Mouse (Mus musculus) hindbrain, embryonic 15.5 days (tissue): Measurements from ENCODE around the gene Gm10282. TPM values are rescaled to one million over a fixed set of nuclear protein-coding genes. Genes with fewer than 3 reads are reported as not detected.

Experiments
- ATAC-seq: fragments of 200-750 bp; cut with Nextera tagmentation; 2 replicates; pipeline ENCODE4 v1.8.0; 2017; ENCODE audit warnings: low read depth, moderate number of reproducible peaks, moderate TSS enrichment; ENCODE audit not compliant: low FRiP score
- H3K27ac ChIP-seq: fragments of 300-500 bp; sonication (generic); replicated peaks from 2 replicates; pipeline ENCODE4 v1.5.1; 2015; ENCODE audit warnings: mild to moderate bottlenecking, inconsistent platforms
- H3K27me3 ChIP-seq: fragments of 300-500 bp; sonication (generic); 2 replicates; pipeline ENCODE4 v1.6.1; 2015; ENCODE audit warnings: control low read depth, inconsistent platforms
- H3K36me3 ChIP-seq: fragments of 300-500 bp; sonication (generic); 2 replicates; pipeline ENCODE4 v1.6.1; 2015; ENCODE audit warnings: control low read depth, inconsistent platforms
- H3K4me1 ChIP-seq: fragments of 300-500 bp; sonication (generic); replicated peaks from 2 replicates; pipeline ENCODE4 v1.6.1; 2015; ENCODE audit warnings: control low read depth, inconsistent platforms
- H3K4me2 ChIP-seq: fragments of 300-500 bp; sonication (generic); 2 replicates; pipeline ENCODE4 v1.6.1; 2015; ENCODE audit warnings: moderate library complexity, mild to moderate bottlenecking, inconsistent platforms
- H3K4me3 ChIP-seq: fragments of 300-500 bp; sonication (generic); 2 replicates; pipeline ENCODE4 v1.5.1; 2015; ENCODE audit warnings: mild to moderate bottlenecking, inconsistent platforms
- H3K9ac ChIP-seq: fragments of 300-500 bp; sonication (generic); 2 replicates; pipeline ENCODE4 v1.6.1; 2015; ENCODE audit warnings: inconsistent platforms
- H3K9me3 ChIP-seq: fragments of 300-500 bp; sonication (generic); 2 replicates; pipeline ENCODE4 v1.6.1; 2016; ENCODE audit warnings: control low read depth, inconsistent platforms
- WGBS: fragments of 180-500 bp; shearing (Covaris S2); methylation state at CpG from one replicate; pipeline ENCODE4 v1.1.7; 2015; 5-methylcytosine and 5-hydroxymethylcytosine counted together
- polyA plus RNA-seq: library from polyadenylated mRNA; unstranded; fragments of >200 nt; fragmentation: Nextera tagmentation; extraction: Ambion mirVana; gene quantifications from 2 replicates; pipeline ENCODE4 v1.2.1, GENCODE M21; 2015

The Gm10282 gene
- polyA plus RNA-seq, 1 experiment from 2014 or later: 9.8 TPM

DNA sequence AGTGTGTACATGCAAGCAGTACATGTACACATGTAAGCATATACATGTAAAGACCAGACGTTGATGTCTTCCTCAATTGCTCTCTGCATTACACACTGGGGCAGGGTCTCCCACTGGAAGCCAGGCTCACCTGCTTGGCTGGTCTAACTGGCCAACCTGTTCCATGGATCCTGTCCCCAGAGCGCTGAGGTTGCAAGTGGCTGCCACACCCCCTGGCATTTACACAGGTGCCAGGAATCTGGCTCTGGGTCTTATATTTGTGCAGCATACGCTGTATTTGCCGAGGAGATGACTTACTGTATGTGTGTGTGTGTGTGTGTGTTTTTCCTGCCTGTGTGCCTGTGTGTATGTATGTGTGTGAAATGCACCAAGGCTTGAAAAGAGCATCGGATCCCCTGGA, 1.9 kb upstream of the Gm10282 start:
- H3K36me3 ChIP-seq: no peaks in the 10 kb centered on the region
- no peaks in the 10 kb centered on the region for H3K9me3 ChIP-seq
- no peaks in the 10 kb centered on the region for H3K4me1 ChIP-seq
- H3K4me2 ChIP-seq: no peak overlapping the region
- H3K4me3 ChIP-seq: no peak overlapping the region
- WGBS: 90% methylated on average over 5 of the region's 5 CpGs
- no peak overlapping the region for H3K27ac ChIP-seq
- H3K9ac ChIP-seq: no peak overlapping the region
- no peak for ATAC-seq
- no peaks in the 10 kb centered on the region for H3K27me3 ChIP-seq

DNA sequence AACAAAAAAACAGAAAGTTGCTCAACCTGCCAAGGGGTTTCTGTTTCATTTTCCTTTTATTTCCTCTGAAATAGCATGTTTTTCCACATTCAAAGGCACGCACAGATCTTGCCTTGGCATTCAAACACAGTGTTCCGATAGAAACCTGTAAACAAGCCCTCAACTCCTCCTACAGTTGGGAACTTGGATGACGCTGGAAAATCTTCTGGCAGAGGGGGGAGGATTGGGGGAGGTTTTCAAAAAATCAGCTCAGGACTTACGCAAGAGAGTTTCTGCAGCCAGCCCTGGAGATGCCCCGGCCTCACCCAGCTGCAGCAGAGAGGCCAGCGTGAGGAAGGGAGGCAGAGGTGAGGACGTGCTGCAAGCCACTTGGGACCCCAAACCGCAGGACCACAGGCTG, 1.4 kb downstream of the Gm10282 start:
- 67% methylated on average over 8 of the region's 8 CpGs for WGBS
- no peak for ATAC-seq

DNA sequence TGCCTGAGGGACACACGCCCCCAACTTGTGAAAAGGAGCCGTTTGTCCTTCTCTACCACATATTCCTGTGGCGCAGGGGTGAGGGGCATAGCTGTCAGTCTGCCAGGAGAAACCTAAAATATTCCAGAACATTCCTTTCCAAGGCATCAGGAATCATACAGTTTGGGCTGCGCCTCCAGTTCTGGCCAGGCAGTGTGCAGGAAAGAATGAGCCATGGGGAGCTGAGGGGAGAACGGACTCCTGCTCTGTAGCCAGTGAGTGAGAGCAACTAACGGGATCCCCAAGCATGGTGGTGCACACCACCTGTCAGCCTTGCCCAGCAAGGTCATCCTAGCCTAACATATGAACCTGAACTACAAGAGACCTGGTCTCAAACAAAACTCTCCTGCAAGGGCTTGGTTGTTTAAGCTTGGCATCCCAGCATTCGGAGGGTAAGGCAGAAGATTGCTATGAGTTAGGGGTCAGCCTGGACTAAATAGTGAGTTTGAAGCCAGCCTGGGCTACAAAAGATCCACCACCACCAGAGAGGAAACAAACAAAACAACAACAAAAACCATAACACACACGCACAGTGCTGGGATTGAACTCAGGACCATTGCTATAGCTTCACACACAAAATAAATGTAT, 2.0 kb downstream of the Gm10282 start:
- Histone ChIP-seq H3K27me3 (no peaks in the 10 kb centered on the region), H3K4me1 (no peaks in the 10 kb centered on the region), H3K9me3 (no peaks in the 10 kb centered on the region), H3K4me3 (no peak overlapping the region), H3K4me2 (no peak overlapping the region), H3K27ac (no peak overlapping the region), H3K9ac (no peak overlapping the region), H3K36me3 (no peaks in the 10 kb centered on the region)
- ATAC-seq: no peak
- WGBS: 76% methylated on average over 8 of the region's 8 CpGs

More for the DNA sequence above, 1.4 kb downstream of the Gm10282 start:
- Histone ChIP-seq H3K9ac (no peak overlapping the region), H3K9me3 (no peaks in the 10 kb centered on the region), H3K4me1 (no peaks in the 10 kb centered on the region), H3K27me3 (no peaks in the 10 kb centered on the region), H3K36me3 (no peaks in the 10 kb centered on the region), H3K4me3 (no peak overlapping the region), H3K27ac (no peak overlapping the region), H3K4me2 (no peak overlapping the region)

DNA sequence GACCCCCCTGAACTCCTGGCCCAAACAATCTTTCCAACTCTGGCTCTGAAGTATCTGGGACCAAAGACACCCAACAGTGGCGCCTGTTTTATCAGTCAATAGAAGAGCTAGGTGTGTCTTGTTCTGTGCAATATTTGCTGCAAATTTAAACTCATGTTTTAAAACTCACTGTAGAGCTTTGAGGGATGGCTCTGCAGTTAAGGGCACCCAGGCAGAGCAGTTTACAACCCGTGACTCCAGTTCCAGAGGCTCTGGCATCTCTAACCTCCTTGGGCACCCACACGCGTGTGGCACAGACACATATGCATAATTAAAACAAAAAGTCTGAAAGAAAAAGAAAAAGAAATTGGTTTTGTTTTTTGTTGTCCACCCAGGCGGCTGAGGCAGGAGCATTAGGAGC, 3.6 kb downstream of the Gm10282 start:
- H3K27ac ChIP-seq: no peak overlapping the region
- no peak overlapping the region for H3K4me2 ChIP-seq
- H3K4me3 ChIP-seq: no peak overlapping the region
- no peaks in the 10 kb centered on the region for H3K27me3 ChIP-seq
- H3K4me1 ChIP-seq: no peaks in the 10 kb centered on the region
- ATAC-seq: no peak
- no peaks in the 10 kb centered on the region for H3K36me3 ChIP-seq
- H3K9ac ChIP-seq: no peak overlapping the region
- WGBS: 86% methylated on average over 5 of the region's 5 CpGs
- no peaks in the 10 kb centered on the region for H3K9me3 ChIP-seq

DNA sequence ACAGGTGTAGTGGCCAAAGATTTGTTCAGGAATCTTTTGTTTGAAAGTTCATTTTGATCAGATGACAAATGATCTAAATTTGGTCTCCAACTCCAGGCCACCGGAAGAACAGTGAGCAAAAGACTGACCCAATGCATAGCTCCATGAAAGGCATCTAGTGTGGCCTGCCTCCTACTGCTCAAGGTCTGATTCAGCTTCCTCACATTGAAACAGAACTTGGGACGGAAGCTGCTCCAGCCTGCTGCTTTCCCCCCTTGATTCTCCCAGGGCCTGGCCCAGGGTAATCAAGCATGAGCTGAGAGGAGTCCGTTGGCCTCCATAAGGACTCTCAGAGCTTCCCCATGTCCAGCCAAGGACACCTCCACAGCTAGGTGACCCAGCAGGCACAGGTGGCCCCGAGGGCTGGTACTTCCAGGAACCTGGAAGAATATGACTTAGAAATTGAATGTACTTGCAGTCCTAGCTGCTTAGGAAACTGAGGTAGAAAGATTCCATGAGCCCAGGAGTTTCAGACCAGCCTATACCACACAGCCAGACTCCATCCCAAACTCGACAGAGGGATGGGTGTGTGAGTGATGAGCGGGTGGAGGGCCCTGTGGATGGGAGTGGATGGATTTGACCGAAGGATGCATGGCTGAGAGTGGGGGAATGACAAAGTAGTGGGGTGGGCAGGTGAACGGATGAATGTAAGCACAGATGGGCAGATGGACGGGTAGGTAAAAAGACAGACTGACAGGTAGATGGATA, 4.2 kb downstream of the Gm10282 start:
- Histone ChIP-seq H3K4me3 (no peak overlapping the region), H3K27me3 (no peaks in the 10 kb centered on the region), H3K4me2 (no peak overlapping the region), H3K4me1 (no peaks in the 10 kb centered on the region; the same call in 1 of the 2 replicates), H3K9ac (no peak overlapping the region), H3K9me3 (no peaks in the 10 kb centered on the region), H3K27ac (no peak overlapping the region), H3K36me3 (no peaks in the 10 kb centered on the region)
- 82% methylated on average over 9 of the region's 9 CpGs for WGBS
- no peak for ATAC-seq

DNA sequence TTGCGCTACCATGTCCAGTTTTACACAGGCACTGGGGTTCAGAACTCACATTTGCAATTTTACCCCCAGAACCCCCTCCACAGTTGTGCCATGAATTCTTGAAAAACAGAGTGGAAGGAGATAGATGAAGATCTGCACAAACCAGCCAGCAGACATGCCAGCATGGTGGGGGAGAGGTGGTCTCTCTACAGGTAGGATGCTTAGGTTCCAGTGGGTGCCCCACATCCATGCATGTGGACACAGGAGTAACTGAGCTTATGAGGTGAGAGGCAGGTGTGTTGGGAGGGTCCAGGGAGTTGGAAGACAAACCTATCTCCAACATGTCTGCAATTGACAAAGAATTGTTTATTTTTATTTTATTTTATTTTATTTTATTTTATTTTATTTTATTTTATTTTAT, 6.1 kb downstream of the Gm10282 start:
- Histone ChIP-seq H3K36me3 (no peaks in the 10 kb centered on the region), H3K27ac (no peak overlapping the region), H3K4me2 (no peak overlapping the region), H3K9ac (no peak overlapping the region), H3K9me3 (no peaks in the 10 kb centered on the region), H3K4me3 (no peak overlapping the region), H3K4me1 (no peaks in the 10 kb centered on the region; the same call in 1 of the 2 replicates), H3K27me3 (no peaks in the 10 kb centered on the region)
- no peak for ATAC-seq
- 95% methylated on average over 1 of the region's 1 CpGs for WGBS

DNA sequence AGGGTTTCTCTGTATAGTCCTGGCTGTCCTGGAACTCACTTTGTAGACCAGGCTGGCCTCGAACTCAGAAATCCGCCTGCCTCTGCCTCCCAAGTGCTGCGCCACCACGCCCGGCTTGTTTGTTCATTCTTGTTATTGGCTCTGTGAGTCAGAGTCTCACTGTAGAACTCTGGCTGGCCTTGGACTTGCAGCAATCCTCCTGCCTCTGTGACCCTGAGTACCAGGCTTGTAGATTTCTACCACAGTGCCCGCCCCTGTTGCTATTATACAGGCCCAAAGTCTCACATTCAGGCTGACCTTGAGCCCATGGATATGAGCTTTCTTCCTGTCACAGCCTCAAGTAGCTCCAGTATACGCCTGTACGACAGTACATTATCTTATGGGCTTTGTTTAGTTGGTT, 8.5 kb downstream of the Gm10282 start:
- H3K27ac ChIP-seq: no peak overlapping the region
- H3K9me3 ChIP-seq: no peaks in the 10 kb centered on the region
- no peak overlapping the region for H3K4me2 ChIP-seq
- H3K4me3 ChIP-seq: no peak overlapping the region
- no peak overlapping the region for H3K9ac ChIP-seq
- ATAC-seq: no peak
- no peaks in the 10 kb centered on the region; the same call in 1 of the 2 replicates for H3K4me1 ChIP-seq
- WGBS: 96% methylated on average over 8 of the region's 8 CpGs
- no peaks in the 10 kb centered on the region for H3K36me3 ChIP-seq
- no peaks in the 10 kb centered on the region for H3K27me3 ChIP-seq

DNA sequence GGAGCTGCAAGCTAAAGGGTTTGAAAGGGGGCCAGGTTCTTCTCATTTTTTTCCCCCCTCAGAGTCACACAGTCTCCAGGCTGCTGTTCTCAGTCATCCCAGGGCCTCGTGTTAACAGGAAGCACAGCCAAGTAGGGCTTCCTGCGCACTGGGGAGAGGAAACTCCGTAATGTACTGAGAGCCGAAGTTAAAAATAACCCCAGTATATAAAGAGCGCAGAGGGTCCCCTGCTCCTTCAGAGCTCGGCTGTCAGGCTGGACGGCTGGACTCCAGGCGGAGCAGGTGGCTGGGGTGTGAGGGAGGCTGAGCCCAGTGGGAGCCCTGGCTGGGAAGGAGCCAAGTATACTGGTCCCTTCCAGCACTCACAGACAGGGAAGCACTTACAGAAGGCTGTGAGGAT, 9.4 kb downstream of the Gm10282 start:
- 46% methylated on average over 8 of the region's 8 CpGs for WGBS
- Histone ChIP-seq H3K4me1 (no peaks in the 10 kb centered on the region; the same call in 1 of the 2 replicates), H3K27ac (peak overlapping the region; percentile 47), H3K4me3 (no peak overlapping the region), H3K9ac (no peak overlapping the region), H3K4me2 (0 out of 2 replicates have a peak overlapping the region, but pooled peaks have one; percentile 3), H3K36me3 (no peaks in the 10 kb centered on the region), H3K27me3 (no peaks in the 10 kb centered on the region), H3K9me3 (no peaks in the 10 kb centered on the region)
- ATAC-seq: peak; percentile 77

DNA sequence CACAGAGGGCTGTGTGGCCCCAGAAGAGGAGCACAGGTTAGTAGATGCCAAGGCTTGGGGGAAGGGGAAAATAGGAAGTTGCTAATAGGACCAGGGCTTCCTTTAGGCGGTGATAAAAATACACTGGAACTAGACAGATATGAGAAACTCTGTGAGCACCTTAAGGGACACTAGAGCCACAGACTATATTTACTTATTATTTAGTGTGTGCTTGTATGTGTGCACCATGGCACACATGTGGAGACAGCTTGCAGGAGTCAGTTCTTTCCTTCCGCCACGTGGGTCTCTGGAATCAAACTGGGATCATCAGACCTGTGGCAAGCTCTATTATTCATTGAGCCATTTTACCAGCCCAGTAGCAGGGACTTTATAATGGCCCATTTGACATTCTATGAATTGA, 9.9 kb downstream of the Gm10282 start:
- no peak for ATAC-seq
- 76% methylated on average over 3 of the region's 3 CpGs for WGBS
- Histone ChIP-seq H3K4me3 (no peak overlapping the region), H3K9ac (no peak overlapping the region), H3K36me3 (no peaks in the 10 kb centered on the region), H3K4me1 (no peaks in the 10 kb centered on the region; the same call in 1 of the 2 replicates), H3K4me2 (no peak overlapping the region), H3K27me3 (no peaks in the 10 kb centered on the region), H3K9me3 (no peaks in the 10 kb centered on the region), H3K27ac (peak overlapping the region; percentile 47; the same call in 1 of the 2 replicates)

DNA sequence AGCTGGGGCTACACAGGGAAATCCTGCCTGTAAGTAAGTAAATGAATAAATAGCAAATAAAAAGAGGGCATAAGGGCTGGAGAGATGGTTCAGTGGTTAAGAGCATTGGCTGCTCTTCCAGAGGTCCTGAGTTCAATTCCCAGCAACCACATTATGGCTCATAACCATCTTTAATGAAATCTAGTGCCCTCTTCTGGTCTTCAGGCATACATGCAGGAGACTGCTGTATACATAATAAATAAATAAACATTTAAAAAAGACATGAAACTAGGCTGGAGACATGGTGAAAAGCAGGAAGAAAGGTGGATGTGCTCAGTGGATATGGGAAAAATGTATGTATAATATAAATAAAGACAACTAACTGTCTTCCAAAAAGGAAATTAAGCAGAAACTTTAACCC, 11.8 kb downstream of the Gm10282 start:
- Histone ChIP-seq H3K27me3 (no peaks in the 10 kb centered on the region), H3K9me3 (no peaks in the 10 kb centered on the region), H3K4me3 (no peak overlapping the region), H3K4me2 (no peak overlapping the region), H3K4me1 (no peaks in the 10 kb centered on the region; the same call in 1 of the 2 replicates), H3K36me3 (no peaks in the 10 kb centered on the region), H3K9ac (no peak overlapping the region), H3K27ac (no peak overlapping the region)
- ATAC-seq: no peak

DNA sequence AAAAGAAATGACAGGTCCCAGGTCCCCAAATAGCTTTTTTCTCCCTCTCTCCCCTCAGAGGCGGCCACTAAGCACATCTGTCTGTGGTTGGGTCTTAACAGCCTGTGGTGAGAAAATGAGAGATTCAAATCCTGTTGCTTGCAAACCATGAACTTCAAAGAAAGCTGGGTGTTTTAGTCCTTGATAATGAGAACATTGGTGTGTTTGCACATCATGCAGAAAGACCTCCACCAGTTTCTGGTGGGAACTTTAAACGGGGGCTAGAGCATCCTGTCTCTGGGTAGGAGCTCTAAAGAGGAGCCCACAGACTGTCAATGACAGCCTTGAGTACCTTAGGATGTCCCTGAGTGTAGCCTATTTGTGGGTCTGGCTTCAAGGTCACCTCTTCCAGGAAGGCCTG, 14.0 kb downstream of the Gm10282 start:
- Histone ChIP-seq H3K27me3 (no peaks in the 10 kb centered on the region), H3K36me3 (no peaks in the 10 kb centered on the region), H3K4me3 (no peak overlapping the region), H3K4me1 (no peaks in the 10 kb centered on the region; the same call in 1 of the 2 replicates), H3K4me2 (no peak overlapping the region), H3K9ac (no peak overlapping the region), H3K27ac (no peak overlapping the region), H3K9me3 (no peaks in the 10 kb centered on the region)
- WGBS: 82% methylated on average over 2 of the region's 2 CpGs
- ATAC-seq: no peak

DNA sequence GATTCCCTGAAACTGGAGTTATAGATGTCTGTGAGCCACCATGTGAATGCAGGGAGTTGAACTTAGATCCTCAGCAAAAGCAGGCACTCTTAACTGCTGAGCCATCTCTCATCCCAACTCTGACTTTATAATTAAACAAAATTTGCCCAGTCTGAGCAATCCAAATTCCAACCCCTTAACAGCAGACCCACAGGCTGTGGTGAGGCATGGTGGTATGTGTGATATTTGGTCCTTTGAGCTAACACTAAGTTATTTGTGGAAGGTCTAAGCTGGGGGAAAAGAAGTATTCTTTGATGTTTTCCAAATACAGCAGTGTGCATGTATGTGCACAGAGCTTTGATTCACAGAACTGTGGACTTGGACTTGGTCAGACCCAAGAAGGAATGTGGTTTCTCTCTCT, 16.0 kb downstream of the Gm10282 start:
- Histone ChIP-seq H3K27me3 (no peaks in the 10 kb centered on the region), H3K4me2 (no peak overlapping the region), H3K9ac (no peak overlapping the region), H3K4me3 (no peak overlapping the region), H3K9me3 (no peaks in the 10 kb centered on the region), H3K4me1 (no peaks in the 10 kb centered on the region), H3K27ac (no peak overlapping the region), H3K36me3 (no peaks in the 10 kb centered on the region)
- ATAC-seq: no peak
